In genomic region chr17:56560131-56560530, GRCm38 (mm10) we compare ENCODE assay signal across 21 mouse cellular contexts. TPM values are rescaled to one million over a fixed set of nuclear protein-coding genes. Genes with fewer than 3 reads are reported as not detected.
"Had no signal": no experiment of that assay in that cellular context is flagged by ENCODE, and none has a peak within 500 bp of the region (broad histone marks: within the 10 kb centered on the region; RNA-seq: fewer than 3 reads in every experiment).

No protein-coding gene starts in this region.

- H3K9me3 ChIP-seq: liver, embryonic 13.5 days; liver, embryonic 15.5 days; lung, embryonic 15.5 days; megakaryocyte, embryonic 14.5 days; midbrain, embryonic 13.5 days; midbrain, embryonic 15.5 days; neural tube, embryonic 12.5 days; stomach, embryonic 15.5 days had no signal

- H3K27ac ChIP-seq: liver, embryonic 13.5 days; liver, embryonic 15.5 days; lung, embryonic 15.5 days; macrophage; midbrain, embryonic 13.5 days; midbrain, embryonic 15.5 days; neural tube, embryonic 12.5 days; stomach, embryonic 15.5 days; stomach, postnatal 0 days had no signal

- H3K9ac ChIP-seq: liver, embryonic 13.5 days; liver, embryonic 15.5 days; liver, postnatal 0 days; lung, embryonic 15.5 days; midbrain, embryonic 13.5 days; midbrain, embryonic 15.5 days; neural tube, embryonic 12.5 days; stomach, embryonic 15.5 days had no signal

- H3K4me2 ChIP-seq: liver, embryonic 13.5 days; liver, embryonic 15.5 days; lung, embryonic 15.5 days; midbrain, embryonic 11.5 days; midbrain, embryonic 13.5 days; midbrain, embryonic 15.5 days; neural tube, embryonic 12.5 days; stomach, embryonic 15.5 days had no signal

- ATAC-seq: midbrain, embryonic 13.5 days; midbrain, embryonic 15.5 days had no signal

- DNase-seq: liver; liver, embryonic 13.5 days; lung, adult 2 months; right cerebral cortex, postnatal 14 days; thymus, adult 2 months; thymus, postnatal 4 days had no signal

- H3K4me3 ChIP-seq: liver, embryonic 13.5 days; liver, embryonic 15.5 days; lung, embryonic 15.5 days; megakaryocyte, embryonic 14.5 days; midbrain, embryonic 13.5 days; midbrain, embryonic 15.5 days; neural tube, embryonic 12.5 days; stomach, embryonic 15.5 days had no signal

- H3K4me1 ChIP-seq: liver, embryonic 13.5 days; lung, embryonic 15.5 days; midbrain, embryonic 13.5 days; midbrain, embryonic 15.5 days; neural tube, embryonic 12.5 days; stomach, embryonic 15.5 days had no signal

- H3K27me3 ChIP-seq: liver, embryonic 13.5 days; liver, embryonic 15.5 days; lung, embryonic 15.5 days; megakaryocyte, embryonic 14.5 days; midbrain, embryonic 13.5 days; midbrain, embryonic 15.5 days; neural tube, embryonic 12.5 days; stomach, embryonic 15.5 days had no signal

RNA-seq across cellular contexts. Expression of gene Znrf4, which starts 47.9 kb away (rescaled TPM):
- polyA plus RNA-seq: liver, embryonic 13.5 days; liver, embryonic 15.5 days; liver, postnatal 0 days; lung, embryonic 15.5 days; macrophage; midbrain, embryonic 11.5 days; midbrain, embryonic 13.5 days; midbrain, embryonic 15.5 days; midbrain, postnatal 0 days; neural tube, embryonic 12.5 days; neural tube, embryonic 14.5 days; spleen, adult 2 months; stomach, embryonic 15.5 days; stomach, postnatal 0 days; urinary bladder, adult 2 months had no signal
